Mouse (Mus musculus) layer of hippocampus, postnatal 36 days (tissue): ENCODE measurements around the gene Lrrk2. TPM values are rescaled to one million over a fixed set of nuclear protein-coding genes. Genes with fewer than 3 reads are reported as not detected.
"Not testable (repeated sequence)": the region's sequence is repeated elsewhere in the genome, so short reads cannot be mapped to it uniquely, and the experiment has no call there.

Experiments
- DNase-seq, 2 experiments: peaks; one replicate each; pipeline ENCODE4 v3.0.0; 2022
- total RNA-seq, 2 experiments: library from RNA; stranded (reverse); gene quantifications; 2 replicates each; pipeline ENCODE4 v1.2.3; 2021

Lrrk2 gene
- total RNA-seq, 2 experiments from 2014 or later: 21.3 to 21.6 TPM

GRCm38 (mm10) chr15:91864130-91864529 is 191.2 kb downstream of the Lrrk2 start:
- not testable (repeated sequence) for DNase-seq

Other genes starting within 250 kb of the Lrrk2 start
- 10 to 100 TPM; 72.1 to 72.8 TPM for gene Slc2a13, start 99.9 kb upstream of the Lrrk2 start, total RNA-seq
- not detected for gene Smgc, start 165.1 kb downstream of the Lrrk2 start, total RNA-seq